Mouse (Mus musculus) G1E-ER4 (cell line): ENCODE data around the gene Oaf. TPM values are rescaled to one million over a fixed set of nuclear protein-coding genes. Genes with fewer than 3 reads are reported as not detected.

Experiments used
- GATA1 ChIP-seq: IDR thresholded peaks from one replicate; pipeline ENCODE4 v1.8.0; 2012; ENCODE audit warnings: low read length, inconsistent platforms
- polyA plus RNA-seq: library from polyadenylated mRNA; stranded (reverse); fragments of >175 nt; gene quantifications from 2 replicates; pipeline ENCODE4 v1.2.3, GENCODE M21; 2012

Oaf gene
- polyA plus RNA-seq, 1 experiment, result 28.9 TPM

DNA sequence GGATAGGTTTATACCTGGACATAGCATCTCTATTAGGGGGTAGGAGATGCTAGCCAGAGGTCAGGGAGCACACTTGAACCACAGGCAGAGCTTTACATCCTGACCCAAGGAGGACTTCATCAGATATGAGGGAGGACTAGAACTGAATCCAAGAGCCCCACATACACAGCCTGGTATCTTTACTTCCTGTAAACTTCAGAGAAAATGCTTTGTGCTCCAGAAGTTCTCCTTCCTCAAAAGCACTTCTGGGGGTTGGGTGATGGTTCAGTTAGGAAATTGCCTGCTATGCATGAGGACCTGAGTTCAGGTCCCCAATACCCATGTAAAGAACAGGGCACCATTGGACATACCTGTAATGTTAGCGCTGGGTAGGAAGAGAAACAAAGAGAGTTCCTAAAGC lies 6.2 kb downstream of the Oaf start:
- TF ChIP-seq GATA1, result no peak

DNA sequence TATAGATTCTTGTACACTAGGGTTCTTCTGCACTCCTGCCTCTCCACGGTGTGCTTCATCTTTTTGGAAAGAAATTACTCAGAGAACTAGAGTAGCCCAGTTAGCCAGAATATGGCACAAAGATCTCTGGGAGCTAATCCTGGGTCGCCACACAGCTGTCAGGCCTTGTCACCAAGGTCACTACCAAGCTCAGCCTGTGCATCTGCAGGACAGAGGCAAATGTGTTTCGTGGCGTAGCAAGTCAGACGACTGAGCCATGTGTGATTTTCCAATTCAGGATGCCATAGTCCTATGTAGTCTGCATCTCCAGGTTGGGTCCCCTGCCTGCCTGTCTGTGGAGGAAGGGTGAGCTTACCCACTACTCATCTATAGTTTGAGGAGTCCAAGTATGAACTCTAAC lies 6.7 kb downstream of the Oaf start:
- no peak for TF ChIP-seq GATA1

DNA sequence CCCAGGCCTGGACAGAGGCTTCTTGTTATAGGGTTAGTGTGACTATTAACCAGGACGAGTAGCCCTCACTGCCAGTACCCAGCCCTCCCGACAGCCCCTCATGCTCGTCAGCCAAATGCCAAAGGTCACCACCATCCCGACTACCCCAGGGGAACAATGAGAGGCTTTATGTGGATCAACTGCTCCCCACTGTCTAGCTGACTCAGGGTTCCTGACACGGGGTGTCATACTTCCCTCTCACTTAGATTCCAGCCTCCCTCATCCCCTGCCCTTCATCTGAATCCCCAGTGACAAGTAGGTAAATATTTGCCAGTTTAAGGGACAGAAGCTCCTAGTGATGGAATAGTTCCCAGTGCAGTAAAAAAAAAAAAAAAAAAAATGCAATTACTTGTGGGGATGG lies 7.4 kb downstream of the Oaf start:
- TF ChIP-seq GATA1, result no peak

DNA sequence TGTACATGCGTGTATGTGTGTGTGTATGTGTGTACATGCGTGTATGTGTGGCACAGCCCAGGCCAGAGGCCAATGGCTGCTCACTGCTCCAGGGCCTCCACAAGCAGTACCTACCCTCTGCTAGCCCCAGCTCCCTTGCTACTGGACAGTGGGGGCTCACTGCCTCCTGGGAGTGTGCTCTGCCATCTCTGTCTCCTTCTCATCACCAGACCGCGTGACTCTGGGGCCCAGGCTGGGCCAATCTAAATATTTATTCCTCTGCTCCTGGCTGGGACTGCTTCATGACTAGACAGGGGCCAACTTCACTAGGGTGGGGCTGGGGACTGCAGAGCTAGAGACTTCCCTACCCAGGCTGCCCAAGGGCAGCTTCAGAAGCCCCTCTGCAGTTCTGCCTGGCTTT lies 7.9 kb downstream of the Oaf start:
- TF ChIP-seq GATA1, result no peak

DNA sequence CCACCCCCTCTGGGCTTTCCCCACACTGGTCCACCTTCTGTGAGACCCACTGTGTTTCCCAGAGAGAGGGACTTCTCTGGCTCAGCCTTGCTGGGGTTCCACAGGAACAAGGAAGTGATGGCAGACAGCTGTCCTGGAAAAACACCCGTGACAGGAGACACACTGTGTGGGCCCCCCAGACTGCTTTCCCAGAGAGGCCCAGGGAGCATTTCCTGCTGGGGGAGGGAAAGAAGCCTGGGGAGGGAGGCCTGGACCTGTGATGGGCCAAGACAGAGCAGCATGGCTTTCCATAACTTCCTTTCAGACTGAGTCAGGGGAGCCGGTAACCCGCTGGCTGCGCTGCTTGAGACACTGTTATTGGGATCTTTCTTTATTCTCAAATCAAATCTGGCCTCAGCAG lies 8.8 kb downstream of the Oaf start:
- TF ChIP-seq GATA1, result no peak

DNA sequence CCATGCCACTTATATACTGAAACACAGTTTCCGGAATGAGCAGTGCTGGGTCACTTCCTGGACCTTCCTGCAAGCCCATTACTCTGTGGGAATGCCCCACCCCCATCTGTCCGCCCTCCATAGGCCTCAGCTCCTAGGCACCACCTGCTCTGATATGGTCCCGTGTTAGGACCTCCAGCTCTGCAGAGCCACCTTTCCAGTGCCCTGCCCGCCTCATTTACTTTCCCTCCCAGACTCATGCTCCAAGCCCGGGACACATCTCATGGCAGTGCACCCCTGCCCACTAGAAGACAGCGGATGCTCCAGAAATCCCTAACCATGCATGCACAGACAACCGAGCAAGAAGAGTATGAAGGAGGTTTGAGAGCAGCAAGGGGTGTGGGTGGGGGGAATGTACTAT lies 9.7 kb downstream of the Oaf start:
- TF ChIP-seq GATA1, result no peak

DNA sequence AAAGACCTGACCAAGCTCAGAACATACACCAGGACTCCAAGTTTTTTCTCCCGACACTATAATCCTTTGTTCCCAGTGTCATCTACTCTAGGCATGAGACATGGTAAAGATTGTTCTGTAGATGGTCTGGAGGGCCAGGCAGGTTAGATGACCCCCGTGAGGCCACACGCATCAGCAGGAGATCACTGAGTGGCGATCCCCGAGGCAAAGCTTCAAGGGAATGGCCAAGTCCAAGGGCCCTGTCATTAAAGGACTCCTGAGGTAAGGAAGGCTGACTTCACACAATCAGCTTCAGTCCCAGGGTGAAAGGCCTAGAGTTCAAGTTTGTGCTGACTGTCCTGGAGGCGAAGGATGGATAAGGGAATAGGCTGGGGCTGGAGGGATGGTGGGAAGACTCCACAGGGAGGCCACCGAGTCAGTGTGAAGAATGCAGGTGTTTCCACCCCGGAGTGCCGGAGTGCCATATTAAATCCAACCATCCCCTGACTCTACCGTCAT lies 10.3 kb downstream of the Oaf start:
- TF ChIP-seq GATA1, result no peak

DNA sequence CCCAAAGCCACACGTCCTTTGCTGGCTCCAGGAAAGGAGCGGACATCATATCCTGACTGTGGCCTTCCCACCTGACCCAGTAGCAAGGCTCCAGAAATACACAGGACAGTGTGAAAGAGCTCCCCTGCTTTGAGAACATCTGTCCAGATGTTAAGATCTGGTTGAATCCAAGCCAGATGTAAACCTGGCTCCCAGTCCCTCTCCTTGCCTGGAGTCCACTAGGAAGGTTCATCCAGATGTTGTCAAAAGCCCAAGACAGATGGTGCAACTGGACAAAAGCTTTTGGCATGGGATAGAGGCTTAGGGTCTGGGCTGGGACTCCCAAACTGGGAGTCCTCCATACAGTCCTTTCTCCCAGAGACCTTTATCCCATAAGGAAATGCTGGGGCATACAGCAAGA lies 11.0 kb downstream of the Oaf start:
- no peak for TF ChIP-seq GATA1

DNA sequence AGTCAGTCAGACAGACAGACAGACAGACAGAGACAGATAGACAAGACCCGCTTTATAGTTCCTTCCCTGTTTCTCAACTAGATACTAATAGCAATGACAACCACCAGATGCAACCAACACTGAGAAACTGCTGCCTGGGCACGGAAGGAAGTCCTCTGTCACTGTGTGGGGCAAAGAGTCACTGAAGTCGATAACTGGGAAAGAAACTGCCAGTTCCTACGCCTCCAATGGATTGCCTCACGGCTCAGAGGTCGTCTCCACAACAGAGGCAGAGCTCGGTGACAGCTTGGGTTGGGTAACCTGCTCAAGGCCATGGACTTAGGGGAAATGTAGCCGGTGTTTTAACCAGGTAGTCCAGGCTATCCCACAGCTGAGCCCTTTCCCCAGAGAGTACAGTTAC lies 12.1 kb downstream of the Oaf start:
- TF ChIP-seq GATA1, result no peak

DNA sequence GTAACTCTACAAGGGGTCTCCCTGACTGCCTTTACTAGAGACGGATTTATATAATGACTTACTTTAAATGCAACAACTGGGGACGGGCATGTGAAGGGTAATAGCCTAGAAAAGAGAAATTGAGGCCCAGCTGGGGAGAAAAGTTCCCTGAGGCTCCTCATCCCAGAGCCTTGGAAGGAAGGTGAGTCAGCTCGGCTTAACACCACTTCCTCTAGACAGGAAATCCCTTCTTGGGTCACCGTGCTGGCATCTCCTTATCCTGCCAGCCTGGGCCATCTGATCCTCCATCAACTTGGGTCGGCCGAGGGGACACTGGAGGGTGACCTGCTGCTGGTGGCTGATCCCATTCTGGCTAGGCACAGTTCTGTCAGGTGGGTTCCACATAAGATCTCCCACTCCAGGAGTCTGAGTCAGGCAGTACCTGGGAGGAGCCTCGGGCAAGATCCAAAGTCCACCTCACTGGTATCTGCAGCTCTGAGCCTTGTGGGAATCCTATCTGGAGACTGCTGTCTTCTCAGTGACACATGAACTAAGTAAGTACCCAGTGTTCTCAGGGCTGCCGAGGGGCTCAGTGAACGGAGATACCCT lies 13.0 kb downstream of the Oaf start:
- no peak for TF ChIP-seq GATA1

DNA sequence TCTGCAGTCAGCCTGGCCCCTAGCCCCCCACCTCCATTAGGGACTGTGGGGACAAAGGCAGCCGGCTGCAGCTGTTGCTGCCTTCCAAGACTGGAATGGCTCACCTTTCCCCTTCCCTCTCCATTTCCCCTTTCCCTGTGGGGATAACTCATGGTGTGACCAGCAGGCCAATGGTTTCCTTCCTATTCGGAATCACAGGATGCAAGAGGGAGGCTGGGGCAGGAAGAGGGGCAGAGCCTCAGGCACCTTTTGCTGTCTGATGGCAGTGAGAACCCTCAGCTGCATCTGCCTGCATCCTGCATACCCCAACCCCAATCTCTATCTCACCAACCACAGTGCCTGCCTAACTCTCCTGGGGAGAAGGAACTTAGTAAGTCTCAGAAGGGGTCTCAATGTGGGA lies 14.2 kb downstream of the Oaf start:
- TF ChIP-seq GATA1, result no peak

DNA sequence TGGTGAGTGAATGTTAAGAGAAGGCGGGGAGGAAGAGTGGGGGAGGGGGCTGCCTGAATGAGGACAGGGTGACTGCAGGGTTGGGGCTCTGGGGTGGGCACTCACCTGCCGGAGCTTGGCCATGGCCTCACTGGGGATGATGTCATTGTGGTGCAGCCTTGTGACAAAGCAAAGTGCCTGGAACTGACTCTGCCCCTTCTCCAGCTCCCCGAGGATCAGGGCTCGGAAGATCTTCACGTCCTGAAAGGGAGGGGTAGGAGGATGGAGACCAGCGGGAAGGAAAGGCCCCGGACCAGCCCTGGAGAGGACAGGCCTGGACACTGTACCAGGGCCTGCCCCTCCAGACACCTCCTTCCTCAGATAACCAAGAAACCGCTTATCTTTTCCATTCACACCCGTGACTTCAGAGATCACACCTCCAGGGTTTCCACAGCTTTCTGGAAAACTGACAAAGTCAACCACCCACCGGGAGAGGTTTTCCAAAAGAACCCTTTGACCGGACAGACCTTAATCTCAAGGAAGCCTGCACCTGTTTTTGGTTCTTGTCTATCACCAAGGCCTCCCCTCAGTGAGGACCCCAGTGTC lies 14.8 kb downstream of the Oaf start:
- TF ChIP-seq GATA1, result no peak

DNA sequence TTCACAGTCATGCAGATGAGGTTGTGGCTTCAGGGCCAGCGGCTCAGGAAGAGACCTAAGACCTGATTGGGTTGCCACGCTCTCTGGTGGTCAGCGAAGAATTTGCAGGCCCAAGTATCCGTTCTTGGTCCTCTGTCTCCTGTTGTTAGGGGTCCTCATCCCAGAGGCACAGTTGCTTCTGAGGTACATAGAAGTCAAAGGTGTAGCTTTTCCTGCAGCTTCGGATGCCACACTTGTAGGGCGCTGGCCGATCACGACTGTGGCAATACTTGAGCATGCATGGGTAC lies 17.3 kb downstream of the Oaf start:
- no peak for TF ChIP-seq GATA1

DNA sequence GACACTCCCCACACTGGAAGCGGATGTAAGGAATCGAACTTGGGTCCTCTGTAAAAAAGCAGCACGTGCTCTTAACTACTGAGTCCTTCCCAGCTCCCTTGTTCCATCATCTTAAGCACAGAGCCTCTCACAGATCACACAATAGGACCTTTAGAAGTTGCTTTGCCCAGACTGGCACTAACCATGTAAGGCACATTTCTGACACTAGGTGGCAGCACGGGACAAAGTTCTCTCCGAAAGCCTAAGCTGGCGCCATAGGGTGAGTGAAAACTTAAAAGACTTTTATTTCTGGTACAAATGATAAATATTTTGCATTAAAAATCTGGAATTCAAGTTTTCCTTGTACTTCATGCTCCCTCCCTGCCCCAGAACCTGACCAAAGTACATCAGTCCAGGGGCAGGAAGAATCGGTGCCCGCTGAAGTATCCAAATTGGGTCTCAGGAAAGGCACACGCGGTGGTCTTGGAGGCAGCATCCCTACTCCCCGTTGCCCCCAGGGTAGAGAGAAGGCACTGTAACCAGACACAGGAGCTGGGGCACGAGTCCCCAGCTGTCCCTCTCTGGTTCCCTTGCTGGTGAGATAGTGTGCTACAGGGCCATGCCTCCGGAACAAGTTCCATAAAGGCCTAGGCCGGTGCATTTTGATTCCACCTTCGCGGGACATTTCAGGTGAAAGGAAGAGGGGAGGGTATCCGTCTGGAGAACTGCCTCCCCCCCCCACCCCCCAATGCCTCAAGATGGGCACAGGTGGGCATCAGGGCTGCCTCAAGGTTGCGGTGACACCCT lies 17.9 kb downstream of the Oaf start:
- no peak for TF ChIP-seq GATA1

DNA sequence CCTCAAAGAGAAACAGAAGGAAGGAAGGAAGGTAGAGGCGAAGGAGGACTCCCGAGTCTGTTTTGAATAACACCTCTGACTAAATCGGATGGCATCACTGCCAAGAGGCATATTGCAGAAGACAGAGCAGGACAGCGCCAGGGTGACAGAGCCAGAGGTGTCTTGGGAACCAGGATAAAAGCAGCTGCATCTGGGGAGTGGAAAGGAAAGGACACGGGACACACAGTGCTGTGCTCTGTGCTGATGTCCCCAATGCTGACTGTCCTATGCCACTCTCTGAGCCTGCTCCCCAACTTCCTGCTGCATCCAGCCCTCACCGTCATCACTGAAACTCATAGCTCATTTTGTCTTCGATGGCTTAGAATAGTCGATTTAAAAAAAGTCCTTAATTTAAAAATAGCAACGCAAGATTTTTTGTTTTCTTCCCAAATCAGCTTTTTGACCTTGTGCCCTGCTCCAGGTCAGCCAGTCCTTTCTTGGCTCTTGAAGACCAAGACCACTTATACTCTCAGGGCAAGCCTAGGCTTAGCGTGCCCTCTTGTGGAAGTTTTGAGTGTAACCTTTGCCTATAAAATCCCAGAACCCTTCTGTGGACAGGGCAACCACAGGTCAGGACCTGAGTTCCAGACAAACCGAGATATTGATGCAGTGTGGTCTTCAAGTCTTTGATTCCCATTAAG lies 28.8 kb downstream of the Oaf start:
- no peak for TF ChIP-seq GATA1

DNA sequence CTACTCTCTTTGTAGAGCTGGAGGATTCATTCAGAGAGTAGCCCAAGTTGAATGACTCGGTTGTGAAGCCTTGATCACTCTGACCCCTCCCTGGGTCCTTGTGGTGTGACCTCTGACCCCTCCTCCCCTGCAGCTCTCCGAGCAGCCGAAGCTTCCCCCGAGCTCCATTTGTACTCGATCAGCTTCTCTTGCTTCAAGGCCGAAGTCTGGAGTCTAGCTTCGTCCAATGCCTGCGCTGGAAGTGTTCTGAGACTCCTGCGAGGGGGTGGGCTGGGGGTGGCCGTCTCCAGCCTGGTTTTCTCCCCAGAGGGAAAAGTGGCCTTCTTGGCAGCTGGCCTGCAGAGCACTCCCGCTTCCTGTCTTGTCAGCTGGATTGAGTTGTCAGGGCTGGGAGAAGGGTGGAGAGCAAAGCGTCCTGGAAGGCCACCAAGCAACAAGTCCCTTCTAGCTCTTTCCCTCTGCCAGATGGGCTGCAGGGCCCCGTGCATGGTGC lies 29.5 kb downstream of the Oaf start, which contains the start of gene Pou2f3:
Gene Pou2f3, minus strand, starts transcription at position 180 of the 493 bp plus-strand sequence.
- no peak for TF ChIP-seq GATA1

DNA sequence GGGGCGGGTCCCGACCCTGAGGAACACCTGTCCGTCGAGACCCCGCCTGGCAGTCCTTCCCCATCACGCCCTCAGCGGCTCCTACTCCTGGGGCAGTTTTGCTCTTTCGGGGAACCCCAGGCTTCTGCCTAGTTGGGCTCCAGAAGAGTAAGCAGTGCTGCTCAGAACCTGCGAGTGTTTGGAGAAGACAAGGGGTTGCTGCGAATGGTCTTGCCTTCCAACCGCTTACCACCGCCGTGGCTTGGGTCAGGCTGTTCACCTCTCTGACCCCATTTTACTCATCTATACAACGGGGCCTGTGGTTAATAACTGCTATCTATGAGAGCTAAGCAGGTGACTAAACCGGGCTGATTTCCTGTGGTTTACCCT lies 33.7 kb downstream of the Oaf start:
- TF ChIP-seq GATA1, result no peak
